Mouse (Mus musculus): ENCODE measurements around the gene Wnt10b. TPM values are rescaled to one million over a fixed set of nuclear protein-coding genes. Genes with fewer than 3 reads are reported as not detected.

Gene Wnt10b
- total and polyA plus RNA-seq, 2 experiments: not detected

DNA sequence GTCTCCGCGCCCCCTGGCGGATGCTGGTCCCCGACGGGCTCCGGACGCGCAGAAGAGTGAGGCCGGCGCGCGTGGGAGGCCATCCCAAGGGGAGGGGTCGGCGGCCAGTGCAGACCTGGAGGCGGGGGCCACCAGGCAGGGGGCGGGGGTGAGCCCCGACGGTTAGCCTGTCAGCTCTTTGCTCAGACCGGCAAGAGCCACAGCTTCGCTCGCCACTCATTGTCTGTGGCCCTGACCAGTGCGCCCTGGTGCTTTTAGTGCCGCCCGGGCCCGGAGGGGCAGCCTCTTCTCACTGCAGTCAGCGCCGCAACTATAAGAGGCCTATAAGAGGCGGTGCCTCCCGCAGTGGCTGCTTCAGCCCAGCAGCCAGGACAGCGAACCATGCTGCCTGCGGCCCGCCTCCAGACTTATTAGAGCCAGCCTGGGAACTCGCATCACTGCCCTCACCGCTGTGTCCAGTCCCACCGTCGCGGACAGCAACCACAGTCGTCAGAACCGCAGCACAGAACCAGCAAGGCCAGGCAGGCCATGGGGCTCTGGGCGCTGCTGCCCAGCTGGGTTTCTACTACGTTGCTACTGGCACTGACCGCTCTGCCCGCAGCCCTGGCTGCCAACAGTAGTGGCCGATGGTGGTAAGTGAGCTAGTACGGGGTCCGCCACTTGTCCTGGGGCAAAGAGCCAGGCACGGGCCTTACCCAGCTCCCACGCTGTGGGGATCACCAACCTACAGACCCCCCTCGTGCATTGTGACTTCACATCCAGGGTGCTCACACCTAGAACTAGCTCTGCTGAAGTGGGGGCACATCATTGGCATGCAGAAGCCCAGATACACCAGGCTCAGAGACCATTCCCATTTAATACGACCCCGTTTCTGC is 11.9 kb upstream of the Wnt10b start, which contains the start of gene Wnt1:
TSS of gene Wnt1 (plus strand) at position 197 of the 875 bp plus-strand sequence.
- Histone ChIP-seq H3K79me2 (ENCODE audit: control insufficient read depth, insufficient read depth, low read length) (no peaks in the 10 kb centered on the region), H3K4me1 (ENCODE audit: control insufficient read depth, insufficient read depth, low read length) (peaks cover 4% of the 10 kb centered on the region), H3K27ac (replicated peaks; ENCODE audit: insufficient read depth, low read depth, low read length) (no peak within 1 kb of the TSS), H3K27me3 (ENCODE audit: control insufficient read depth, insufficient read depth, low read length) (peaks cover 30% of the 10 kb centered on the region), H3K36me3 (ENCODE audit: control insufficient read depth, insufficient read depth, low read length) (no peaks in the 10 kb centered on the region), H3K4me3 (ENCODE audit: insufficient read depth, low read depth, low read length) (no peak within 1 kb of the TSS), H3K9ac (ENCODE audit: low read depth, low read length) (no peak within 1 kb of the TSS)
- 6% methylated on average over 51 of the region's 51 CpGs for WGBS
- no peak for TF ChIP-seq POLR2A (IDR thresholded peaks at IDR 0.05; ENCODE audit: extremely low read depth, insufficient read depth, low read length)
- TF ChIP-seq CTCF (IDR thresholded peaks at IDR 0.05; ENCODE audit: low read depth, low read length): peak; percentile 70; the same call in 1 of the 2 replicates
- DNase-seq (ENCODE audit: extremely low read depth, low read depth, low spot score): no peak

DNA sequence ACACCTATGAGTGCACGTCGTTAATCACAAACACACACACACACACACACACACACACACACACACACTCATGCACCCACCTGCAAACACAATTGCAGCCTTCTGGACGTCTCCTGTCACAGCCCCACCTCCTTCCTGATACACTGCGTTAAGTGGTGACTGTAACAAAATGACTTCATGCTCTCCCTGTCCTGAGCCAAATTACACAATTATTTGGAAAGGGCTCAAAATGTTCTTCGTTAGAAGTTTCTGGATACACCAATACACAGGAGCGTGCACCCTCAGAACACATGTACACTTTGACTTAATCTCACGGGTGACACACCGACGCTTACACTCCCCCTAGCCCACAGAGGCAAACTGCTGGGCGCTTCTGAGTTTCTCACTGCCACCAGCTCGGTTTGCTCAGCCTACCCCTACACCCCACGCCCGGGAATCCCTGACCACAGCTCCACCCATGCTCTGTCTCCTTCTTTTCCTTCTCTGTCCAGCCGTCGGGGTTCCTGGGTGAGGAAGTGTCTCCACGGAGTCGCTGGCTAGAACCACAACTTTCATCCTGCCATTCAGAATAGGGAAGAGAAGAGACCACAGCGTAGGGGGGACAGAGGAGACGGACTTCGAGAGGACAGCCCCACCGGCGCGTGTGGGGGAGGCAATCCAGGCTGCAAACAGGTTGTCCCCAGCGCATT is 11.2 kb upstream of the Wnt10b start:
- Histone ChIP-seq H3K27ac (replicated peaks; ENCODE audit: insufficient read depth, low read depth, low read length) (no peak overlapping the region), H3K79me2 (ENCODE audit: control insufficient read depth, insufficient read depth, low read length) (no peaks in the 10 kb centered on the region), H3K4me3 (ENCODE audit: insufficient read depth, low read depth, low read length) (no peak overlapping the region), H3K4me1 (ENCODE audit: control insufficient read depth, insufficient read depth, low read length) (peaks cover 4% of the 10 kb centered on the region), H3K36me3 (ENCODE audit: control insufficient read depth, insufficient read depth, low read length) (no peaks in the 10 kb centered on the region), H3K9ac (ENCODE audit: low read depth, low read length) (no peak overlapping the region), H3K27me3 (ENCODE audit: control insufficient read depth, insufficient read depth, low read length) (peaks cover 30% of the 10 kb centered on the region)
- WGBS: 7% methylated on average over 24 of the region's 24 CpGs
- DNase-seq (ENCODE audit: extremely low read depth, low read depth, low spot score): peak; percentile 54
- no peak; the same call in 1 of the 2 replicates for TF ChIP-seq CTCF (IDR thresholded peaks at IDR 0.05; ENCODE audit: low read depth, low read length)
- no peak for TF ChIP-seq POLR2A (IDR thresholded peaks at IDR 0.05; ENCODE audit: extremely low read depth, insufficient read depth, low read length)

DNA sequence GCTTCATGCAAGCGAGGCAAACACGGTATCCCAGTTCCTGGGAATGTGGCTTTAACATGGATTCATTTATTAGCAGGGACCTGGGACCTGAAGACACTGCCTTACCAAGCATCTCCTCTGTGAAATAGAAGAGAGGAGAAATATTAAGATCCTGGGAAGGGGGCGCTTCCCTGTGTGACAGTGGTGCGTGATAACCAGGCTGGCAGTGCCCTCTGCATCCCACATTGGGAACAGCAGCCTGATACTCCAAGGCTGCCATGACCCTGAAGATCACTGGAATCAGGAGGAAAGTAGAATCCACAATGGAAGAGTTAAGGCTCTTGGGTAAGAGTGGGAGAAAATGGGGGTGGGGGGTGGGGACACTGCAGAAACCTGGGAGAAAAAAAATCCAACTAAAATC is 10.0 kb upstream of the Wnt10b start:
- H3K9ac ChIP-seq (ENCODE audit: low read depth, low read length): no peak overlapping the region
- 72% methylated on average over 4 of the region's 4 CpGs for WGBS
- H3K27me3 ChIP-seq (ENCODE audit: control insufficient read depth, insufficient read depth, low read length): peaks cover 28% of the 10 kb centered on the region
- H3K4me3 ChIP-seq (ENCODE audit: insufficient read depth, low read depth, low read length): no peak overlapping the region
- TF ChIP-seq CTCF (IDR thresholded peaks at IDR 0.05; ENCODE audit: low read depth, low read length) (no peak), POLR2A (IDR thresholded peaks at IDR 0.05; ENCODE audit: extremely low read depth, insufficient read depth, low read length) (no peak)
- H3K36me3 ChIP-seq (ENCODE audit: control insufficient read depth, insufficient read depth, low read length): no peaks in the 10 kb centered on the region
- H3K79me2 ChIP-seq (ENCODE audit: control insufficient read depth, insufficient read depth, low read length): no peaks in the 10 kb centered on the region
- no peak for DNase-seq (ENCODE audit: extremely low read depth, low read depth, low spot score)
- peaks cover 4% of the 10 kb centered on the region for H3K4me1 ChIP-seq (ENCODE audit: control insufficient read depth, insufficient read depth, low read length)
- H3K27ac ChIP-seq (replicated peaks; ENCODE audit: insufficient read depth, low read depth, low read length): no peak overlapping the region

DNA sequence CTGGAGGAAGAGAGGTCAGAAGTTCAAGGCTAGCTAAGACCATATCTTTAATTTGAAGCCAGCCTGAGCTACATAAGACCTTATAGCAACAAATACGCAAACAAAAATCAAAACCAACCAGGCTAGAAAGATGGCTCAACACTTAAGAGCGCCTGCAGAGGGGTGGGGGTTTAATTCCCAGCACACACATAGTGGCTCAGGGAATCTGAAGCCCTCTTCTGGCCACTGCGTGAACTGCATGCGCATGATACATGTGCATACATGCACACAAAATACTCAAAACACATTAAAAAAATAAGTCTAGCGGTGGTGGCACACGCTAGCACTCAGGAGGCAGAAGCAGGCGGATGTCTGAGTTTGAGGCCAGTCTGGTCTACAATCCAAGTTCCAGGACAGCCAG is 7.8 kb upstream of the Wnt10b start:
- no peak for DNase-seq (ENCODE audit: extremely low read depth, low read depth, low spot score)
- no peak overlapping the region for H3K4me3 ChIP-seq (ENCODE audit: insufficient read depth, low read depth, low read length)
- no peak overlapping the region for H3K27ac ChIP-seq (replicated peaks; ENCODE audit: insufficient read depth, low read depth, low read length)
- H3K79me2 ChIP-seq (ENCODE audit: control insufficient read depth, insufficient read depth, low read length): no peaks in the 10 kb centered on the region
- WGBS: 62% methylated on average over 7 of the region's 7 CpGs
- no peak overlapping the region for H3K9ac ChIP-seq (ENCODE audit: low read depth, low read length)
- TF ChIP-seq CTCF (IDR thresholded peaks at IDR 0.05; ENCODE audit: low read depth, low read length) (peak; percentile 59), POLR2A (IDR thresholded peaks at IDR 0.05; ENCODE audit: extremely low read depth, insufficient read depth, low read length) (no peak)
- H3K27me3 ChIP-seq (ENCODE audit: control insufficient read depth, insufficient read depth, low read length): peaks cover 6% of the 10 kb centered on the region; the same call in 1 of the 2 replicates
- peaks cover 2% of the 10 kb centered on the region; the same call in 1 of the 2 replicates for H3K4me1 ChIP-seq (ENCODE audit: control insufficient read depth, insufficient read depth, low read length)
- H3K36me3 ChIP-seq (ENCODE audit: control insufficient read depth, insufficient read depth, low read length): no peaks in the 10 kb centered on the region

DNA sequence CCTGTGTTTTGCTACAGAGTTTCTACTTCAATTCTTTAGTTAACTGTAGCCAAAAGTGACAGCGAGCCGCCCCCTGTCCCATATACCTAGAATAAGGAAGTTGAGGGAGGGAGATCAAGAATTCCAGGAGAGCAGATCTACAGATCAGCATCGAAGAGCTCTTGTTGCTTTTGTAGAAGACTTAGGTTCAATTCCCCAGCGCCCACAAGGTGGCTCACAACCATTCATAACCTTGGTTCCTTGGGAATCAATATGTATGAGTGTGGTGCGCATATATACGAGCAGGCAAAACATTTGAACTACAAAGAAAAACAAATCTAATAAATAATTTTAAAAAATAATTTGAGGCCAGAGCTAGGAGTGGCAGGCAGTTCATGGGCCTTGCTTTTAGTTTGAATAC is 3.2 kb upstream of the Wnt10b start:
- no peak for TF ChIP-seq CTCF (IDR thresholded peaks at IDR 0.05; ENCODE audit: low read depth, low read length)
- TF ChIP-seq POLR2A (IDR thresholded peaks at IDR 0.05; ENCODE audit: extremely low read depth, insufficient read depth, low read length): no peak
- DNase-seq (ENCODE audit: extremely low read depth, low read depth, low spot score): no peak
- no peaks in the 10 kb centered on the region for H3K79me2 ChIP-seq (ENCODE audit: control insufficient read depth, insufficient read depth, low read length)
- no peaks in the 10 kb centered on the region for H3K4me1 ChIP-seq (ENCODE audit: control insufficient read depth, insufficient read depth, low read length)
- 54% methylated on average over 6 of the region's 6 CpGs for WGBS
- H3K27me3 ChIP-seq (ENCODE audit: control insufficient read depth, insufficient read depth, low read length): peaks cover 33% of the 10 kb centered on the region
- H3K4me3 ChIP-seq (ENCODE audit: insufficient read depth, low read depth, low read length): no peak overlapping the region
- no peaks in the 10 kb centered on the region for H3K36me3 ChIP-seq (ENCODE audit: control insufficient read depth, insufficient read depth, low read length)
- no peak overlapping the region for H3K9ac ChIP-seq (ENCODE audit: low read depth, low read length)
- H3K27ac ChIP-seq (replicated peaks; ENCODE audit: insufficient read depth, low read depth, low read length): no peak overlapping the region
